Mouse (Mus musculus) ES-E14 (cell line): ENCODE data around the gene Trim2. TPM values are rescaled to one million over a fixed set of nuclear protein-coding genes. Genes with fewer than 3 reads are reported as not detected.

Experiments used
- DNase-seq: peaks from one replicate; pipeline ENCODE4 v3.0.0-alpha.2; 2013; ENCODE audit warnings: low read depth, low spot score
- H3K27ac ChIP-seq: 2 replicates; pipeline ENCODE4 v1.5.1; 2012; ENCODE audit warnings: low read depth, mild to moderate bottlenecking, low read length, moderate library complexity, mixed read lengths; ENCODE audit not compliant: poor library complexity, insufficient read depth, severe bottlenecking
- H3K36me3 ChIP-seq: 2 replicates; pipeline ENCODE4 v1.6.1; 2012; ENCODE audit warnings: mild to moderate bottlenecking, low read length, moderate library complexity, mixed read lengths; ENCODE audit not compliant: control insufficient read depth, poor library complexity, insufficient read depth, severe bottlenecking
- H3K4me1 ChIP-seq, 2 experiments: fragments of 150-350 bp in 1 of 2; sonication (generic) in 1 of 2; 2 replicates each; pipeline ENCODE4 v1.6.1; 2012; ENCODE audit warnings: low read length in 2 of 2, mild to moderate bottlenecking in 1 of 2, mixed read lengths in 1 of 2; ENCODE audit not compliant: control insufficient read depth in 2 of 2, insufficient read depth in 2 of 2, poor library complexity in 1 of 2
- H3K4me3 ChIP-seq, 2 experiments: fragments of 150-350 bp in 1 of 2; sonication (generic) in 1 of 2; 2 replicates each; pipeline ENCODE4 v1.5.1; 2012; ENCODE audit warnings: low read length in 2 of 2, low read depth in 1 of 2, mild to moderate bottlenecking in 1 of 2, mixed read lengths in 1 of 2; ENCODE audit not compliant: insufficient read depth in 1 of 2, poor library complexity in 1 of 2, severe bottlenecking in 1 of 2
- H3K9ac ChIP-seq: 2 replicates; pipeline ENCODE4 v1.6.1; 2012; ENCODE audit warnings: low read depth, mild to moderate bottlenecking, low read length, mixed read lengths; ENCODE audit not compliant: poor library complexity, insufficient read depth, severe bottlenecking
- H3K9me3 ChIP-seq: fragments of 150-350 bp; sonication (generic); 2 replicates; pipeline ENCODE4 v1.6.1; 2012; ENCODE audit warnings: low read depth, mild to moderate bottlenecking, low read length; ENCODE audit not compliant: control insufficient read depth, insufficient read depth
- CHD2 ChIP-seq: IDR thresholded peaks from 2 replicates; pipeline ENCODE4 v1.6.1; 2014; ENCODE audit warnings: mild to moderate bottlenecking, low read depth, low read length, inconsistent platforms
- HCFC1 ChIP-seq: IDR thresholded peaks from 2 replicates; pipeline ENCODE4 v1.6.1; 2012; ENCODE audit warnings: low read length, inconsistent platforms, borderline replicate concordance; ENCODE audit not compliant: insufficient read depth
- MAFK ChIP-seq: IDR thresholded peaks from 2 replicates; pipeline ENCODE4 v1.6.1; 2014; ENCODE audit warnings: mild to moderate bottlenecking, low read depth, low read length, inconsistent platforms; ENCODE audit not compliant: insufficient read depth
- ZC3H11A ChIP-seq: IDR thresholded peaks from 2 replicates; pipeline ENCODE4 v1.6.1; 2012; ENCODE audit warnings: low read depth, mild to moderate bottlenecking, inconsistent platforms, low read length, borderline replicate concordance
- ZNF384 ChIP-seq: IDR thresholded peaks from 2 replicates; pipeline ENCODE4 v1.6.1; 2012; ENCODE audit warnings: low read depth, low read length, inconsistent platforms
- in situ Hi-C, 2 experiments: fragments of 600-800 bp; cut with MboI; formaldehyde crosslinking; loops; one replicate each; pipeline ENCODE4 v1.15.1; 2025; ENCODE audit warnings: low sequenced_read_pairs in 2 of 2, inconsistent platforms in 1 of 2; ENCODE audit not compliant: unreplicated experiment in 2 of 2
- total RNA-seq: library from RNA; depleted of rRNA; stranded (reverse); fragments of 300-350 nt; gene quantifications from 2 replicates; pipeline ENCODE4 v1.2.3, GENCODE M21; 2012

Trim2 gene
- total RNA-seq, 1 experiment: 27.3 TPM

GRCm38 (mm10) chr3:84214501-84214900 is 92.2 kb downstream of the Trim2 start:
- no peak overlapping the region for H3K4me3 ChIP-seq

GRCm38 (mm10) chr3:84211340-84211875 is 95.3 kb downstream of the Trim2 start:
- H3K36me3 ChIP-seq: peaks cover 2% of the 10 kb centered on the region; the same call in 1 of the 2 replicates
- TF ChIP-seq ZNF384: no peak
- no peak overlapping the region for H3K9ac ChIP-seq
- H3K4me3 ChIP-seq: no peak overlapping the region
- peaks cover 0 to 10% of the 10 kb centered on the region in 2 experiments; a peak in 2 of 4 replicates for H3K4me1 ChIP-seq
- no peak overlapping the region for H3K27ac ChIP-seq
- DNase-seq: no peak
- in situ Hi-C loops: no loop called here
- no peaks in the 10 kb centered on the region for H3K9me3 ChIP-seq

More at GRCm38 (mm10) chr3:84214501-84214900, 92.2 kb downstream of the Trim2 start:
- TF ChIP-seq ZC3H11A (no peak), CHD2 (no peak), HCFC1 (no peak), MAFK (no peak), ZNF384 (no peak)
- Histone ChIP-seq H3K9ac (no peak overlapping the region), H3K9me3 (no peaks in the 10 kb centered on the region), H3K36me3 (no peaks in the 10 kb centered on the region), H3K27ac (no peak overlapping the region), H3K4me1 (peaks cover 2 to 6% of the 10 kb centered on the region in 2 experiments; a peak in 3 of 4 replicates)
- in situ Hi-C loops: no loop called here
- DNase-seq: no peak

- Histone ChIP-seq H3K9ac (no peak overlapping the region), H3K36me3 (peaks cover 2% of the 10 kb centered on the region; the same call in 1 of the 2 replicates), H3K4me1 (peaks cover 0 to 10% of the 10 kb centered on the region in 2 experiments; a peak in 2 of 4 replicates), H3K27ac (no peak overlapping the region), H3K9me3 (no peaks in the 10 kb centered on the region), H3K4me3 (no peak overlapping the region)
- TF ChIP-seq ZNF384 (no peak), HCFC1 (no peak), CHD2 (no peak), ZC3H11A (no peak), MAFK (no peak)
- in situ Hi-C loops: no loop called here
- no peak for DNase-seq
These were observed 97.7 kb downstream of the Trim2 start for GRCm38 (mm10) chr3:84208917-84209513.

GRCm38 (mm10) chr3:84208475-84208874 is 98.2 kb downstream of the Trim2 start:
- no peak for DNase-seq
- peaks cover 0 to 10% of the 10 kb centered on the region in 2 experiments; a peak in 2 of 4 replicates for H3K4me1 ChIP-seq
- no peak overlapping the region for H3K9ac ChIP-seq
- peaks cover 2% of the 10 kb centered on the region; the same call in 1 of the 2 replicates for H3K36me3 ChIP-seq
- H3K4me3 ChIP-seq: no peak overlapping the region
- H3K9me3 ChIP-seq: no peaks in the 10 kb centered on the region
- TF ChIP-seq ZNF384 (no peak), CHD2 (no peak), MAFK (no peak), HCFC1 (no peak), ZC3H11A (no peak)
- no peak overlapping the region for H3K27ac ChIP-seq
- in situ Hi-C loops: no loop called here

GRCm38 (mm10) chr3:84207366-84207765 is 99.3 kb downstream of the Trim2 start:
- Histone ChIP-seq H3K9me3 (no peaks in the 10 kb centered on the region), H3K4me1 (peaks cover 0 to 10% of the 10 kb centered on the region in 2 experiments; a peak in 2 of 4 replicates), H3K27ac (no peak overlapping the region), H3K9ac (no peak overlapping the region), H3K36me3 (peaks cover 2% of the 10 kb centered on the region; the same call in 1 of the 2 replicates), H3K4me3 (no peak overlapping the region)
- TF ChIP-seq MAFK (no peak), ZNF384 (no peak), CHD2 (no peak), HCFC1 (no peak), ZC3H11A (no peak)
- in situ Hi-C loops: no loop called here
- DNase-seq: no peak
